Mouse (Mus musculus) embryo, embryonic 11.5 days (tissue): ENCODE measurements at regions not wholly inside any gene's neighbourhood (a gene's known extent, or its start where the extent isn't known, plus 50 kb on each side); places are given as distances from the start of the nearest gene placed in this dataset.

Experiments used
- DNase-seq: peaks from one replicate; pipeline ENCODE4 v3.0.0-alpha.2; 2012; ENCODE audit warnings: low read depth, low spot score

GRCm38 (mm10) chr1:124706246-124706645, 660.9 kb upstream of the Dpp10 start:
- DNase-seq = no peak

- DNase-seq = no peak
Measured at GRCm38 (mm10) chr1:124674420-124674819, 629.1 kb upstream of the Dpp10 start.

DNA sequence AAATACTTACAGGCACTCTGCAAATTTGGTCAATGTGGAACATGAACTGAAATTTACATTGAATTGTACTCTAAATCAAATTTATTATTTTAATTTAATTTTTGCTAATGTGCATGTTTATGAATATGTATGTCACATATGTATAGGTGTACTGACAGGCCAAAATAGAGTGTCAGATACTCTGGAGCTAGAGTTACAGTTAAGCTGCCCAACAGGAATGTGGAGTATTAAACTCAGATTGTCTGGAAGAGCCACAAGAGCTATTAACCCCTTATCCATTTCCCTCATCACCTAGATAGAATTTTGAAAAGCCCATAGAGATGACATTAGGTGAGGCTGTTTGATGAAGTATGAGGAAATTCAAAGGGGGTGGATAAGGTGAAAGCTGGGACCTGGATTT, 607.5 kb upstream of the Dpp10 start:
- no peak for DNase-seq

DNA sequence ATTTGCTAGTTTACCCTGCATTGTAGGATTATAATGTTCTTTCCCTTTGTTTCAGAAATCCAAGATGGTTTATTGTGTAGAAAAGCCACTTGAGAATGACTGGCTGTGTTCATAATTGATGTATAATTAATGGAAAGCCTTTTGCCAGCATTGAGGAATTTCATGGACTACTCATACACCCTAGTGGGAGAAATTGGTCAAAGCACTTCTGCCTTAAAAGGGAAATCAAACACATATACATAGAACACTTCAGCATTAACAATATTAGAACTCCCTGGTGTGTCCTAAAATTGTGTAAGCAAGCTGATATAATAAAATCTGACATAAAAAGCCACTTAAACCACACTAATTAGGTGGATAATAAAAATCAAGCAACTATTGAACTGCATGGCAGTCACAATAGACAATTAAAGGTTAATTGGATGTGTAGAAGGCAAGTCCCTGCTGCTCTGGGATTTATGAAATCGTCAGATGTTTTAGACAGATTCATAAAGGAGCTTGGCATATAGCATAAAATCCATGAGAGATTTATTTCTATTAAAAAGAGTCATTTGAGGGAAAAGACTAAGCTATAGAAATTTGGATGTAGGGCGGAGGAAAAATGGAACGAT, 607.0 kb upstream of the Dpp10 start:
- DNase-seq = no peak

GRCm38 (mm10) chr1:124635246-124635768, 589.9 kb upstream of the Dpp10 start:
- no peak for DNase-seq

GRCm38 (mm10) chr1:124630084-124630483, 584.7 kb upstream of the Dpp10 start:
- no peak for DNase-seq

DNA sequence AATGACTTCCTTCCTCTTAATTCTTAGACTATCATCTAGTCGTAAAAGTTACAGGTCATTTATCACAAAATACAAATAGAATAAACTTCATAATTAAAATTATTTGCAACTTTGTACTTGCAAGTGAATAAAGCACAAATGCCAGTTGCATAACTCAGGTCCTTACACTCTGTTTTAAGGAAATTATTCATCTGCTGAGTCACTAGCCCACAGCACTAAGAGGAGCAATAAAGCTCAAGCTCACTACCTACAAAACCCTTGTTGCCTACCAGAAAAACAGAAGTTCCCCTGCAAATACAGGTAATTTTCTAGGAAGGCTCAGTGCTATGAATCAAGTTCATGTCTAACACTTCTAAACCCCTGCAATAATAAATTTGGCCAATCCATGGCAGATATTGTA, 539.3 kb upstream of the Dpp10 start:
- no peak for DNase-seq
